In genomic region chr9:17288790-17289596, GRCm38 (mm10) we compare ENCODE assay signal across 16 mouse cellular contexts.
DNase-seq lines count a peak whose midpoint lies in the region; ATAC-seq and TF ChIP-seq lines count a peak whose summit lies in the region.
"Had no signal": no experiment of that assay in that cellular context is flagged by ENCODE, and none has a peak within 500 bp of the region (broad histone marks: within the 10 kb centered on the region; RNA-seq: fewer than 3 reads in every experiment).

No protein-coding gene starts in this region.

- no peak overlapping the region for H3K27ac ChIP-seq in MEL (ENCODE audit: control insufficient read depth, low read depth, low read length)
- no peak overlapping the region for H3K27ac ChIP-seq in embryonic facial prominence, embryonic 14.5 days (replicated peaks; ENCODE audit: low read depth, low read length)
- H3K27ac ChIP-seq: hindbrain, embryonic 13.5 days; midbrain, embryonic 13.5 days had no signal

- whole genome bisulfite sequencing in embryonic facial prominence, embryonic 14.5 days: 25% methylated on average over 6 of the region's 6 CpGs

- ATAC-seq in embryonic facial prominence, embryonic 14.5 days (ENCODE audit: low read depth): 0 out of 2 replicates have a peak, but pooled peaks have one; percentile 26
- no peak for ATAC-seq in activated CD4-positive, CD25-positive, alpha-beta regulatory T cell, adult 4 months
- ATAC-seq: midbrain, embryonic 13.5 days; Patski had no signal

- H3K4me3 ChIP-seq in MEL (ENCODE audit: control insufficient read depth in 1 of 2, insufficient read depth in 1 of 2, low read depth in 2 of 2, low read length in 2 of 2): no peak overlapping the region
- no peak overlapping the region for H3K4me3 ChIP-seq in embryonic facial prominence, embryonic 14.5 days (ENCODE audit: low read depth, low read length)
- H3K4me3 ChIP-seq: hindbrain, embryonic 13.5 days; midbrain, embryonic 13.5 days had no signal

- no peaks in the 10 kb centered on the region for H3K4me1 ChIP-seq in MEL (ENCODE audit: control insufficient read depth in 1 of 2, insufficient read depth in 2 of 2, low read length in 2 of 2)
- no peaks in the 10 kb centered on the region for H3K4me1 ChIP-seq in embryonic facial prominence, embryonic 14.5 days (ENCODE audit: control insufficient read depth, insufficient read depth, low read length)
- H3K4me1 ChIP-seq: hindbrain, embryonic 13.5 days; midbrain, embryonic 13.5 days had no signal

- no peaks in the 10 kb centered on the region for H3K9me3 ChIP-seq in MEL (replicated peaks; ENCODE audit: insufficient read depth, low read length)
- no peaks in the 10 kb centered on the region for H3K9me3 ChIP-seq in embryonic facial prominence, embryonic 14.5 days (ENCODE audit: control insufficient read depth, low read length)
- H3K9me3 ChIP-seq: hindbrain, embryonic 13.5 days; midbrain, embryonic 13.5 days had no signal

- H3K79me2 ChIP-seq in MEL (ENCODE audit: control insufficient read depth, insufficient read depth, low read length, poor library complexity): no peaks in the 10 kb centered on the region

- H3K4me2 ChIP-seq in embryonic facial prominence, embryonic 14.5 days (ENCODE audit: low read depth, low read length): no peak overlapping the region
- H3K4me2 ChIP-seq: hindbrain, embryonic 13.5 days; midbrain, embryonic 13.5 days had no signal

- TF ChIP-seq EP300 in MEL (IDR thresholded peaks at IDR 0.05; ENCODE audit: low read depth in 1 of 2, low read length in 2 of 2): no peak

- no peak for TF ChIP-seq POLR2A in MEL (IDR thresholded peaks at IDR 0.05; ENCODE audit: control insufficient read depth in 1 of 2, insufficient read depth in 1 of 2, low read depth in 1 of 2, low read length in 2 of 2, poor library complexity in 1 of 2)

- no peaks in the 10 kb centered on the region for H3K36me3 ChIP-seq in MEL (ENCODE audit: control insufficient read depth in 1 of 2, insufficient read depth in 2 of 2, low read length in 2 of 2)
- no peaks in the 10 kb centered on the region for H3K36me3 ChIP-seq in embryonic facial prominence, embryonic 14.5 days (ENCODE audit: control insufficient read depth, insufficient read depth, low read length)
- H3K36me3 ChIP-seq: hindbrain, embryonic 13.5 days; midbrain, embryonic 13.5 days had no signal

- intact Hi-C loops in heart, postnatal 25 days (cut with DNase I): no loop called here

- DNase-seq in heart, adult 8-10 months (ENCODE audit: low spot score): peak; percentile 6
- DNase-seq in heart, postnatal 25 days (ENCODE audit: low spot score): no peak
- DNase-seq in kidney, postnatal 4 days: peak; percentile 9 to 27
- no peak for DNase-seq in kidney, adult 18-20 months
- DNase-seq in MEL (ENCODE audit: low read depth, low spot score): peak; percentile 30
- peak; percentile 51 for DNase-seq in embryonic facial prominence, embryonic 14.5 days (ENCODE audit: low spot score)
- DNase-seq in adrenal gland, postnatal 10 days: no peak
- DNase-seq: cerebellum, postnatal 25 days; lung, postnatal 14 days; right cerebral cortex, postnatal 14 days; thymus, adult 2 months had no signal

- H3K9ac ChIP-seq in MEL (ENCODE audit: control insufficient read depth, low read depth, low read length, poor library complexity, severe bottlenecking): no peak overlapping the region
- no peak overlapping the region for H3K9ac ChIP-seq in embryonic facial prominence, embryonic 14.5 days (ENCODE audit: low read depth, low read length)
- H3K9ac ChIP-seq: hindbrain, embryonic 13.5 days; midbrain, embryonic 13.5 days had no signal

- no peaks in the 10 kb centered on the region for H3K27me3 ChIP-seq in MEL (ENCODE audit: control insufficient read depth in 1 of 2, insufficient read depth in 2 of 2, low read length in 2 of 2)
- no peaks in the 10 kb centered on the region for H3K27me3 ChIP-seq in embryonic facial prominence, embryonic 14.5 days (replicated peaks; ENCODE audit: control insufficient read depth, insufficient read depth, low read length)
- H3K27me3 ChIP-seq: CH12.LX; hindbrain, embryonic 13.5 days; midbrain, embryonic 13.5 days; Patski had no signal

- no peak for TF ChIP-seq CTCF in MEL (IDR thresholded peaks at IDR 0.05 in 2 of 3, conservative IDR thresholded peaks at IDR 0.05 in 1 of 3; ENCODE audit: control insufficient read depth in 1 of 3, insufficient read depth in 1 of 3, low read depth in 2 of 3, low read length in 3 of 3, poor library complexity in 1 of 3, severe bottlenecking in 1 of 3)

- TF ChIP-seq RAD21 in MEL (IDR thresholded peaks at IDR 0.05; ENCODE audit: low read depth, low read length): no peak

TF ChIP-seq in MEL, 35 proteins besides CTCF, POLR2A, EP300 and RAD21:
- TF ChIP-seq USF2 (IDR thresholded peaks at IDR 0.05; ENCODE audit: borderline replicate concordance in 1 of 2, insufficient read depth in 1 of 2, low read depth in 1 of 2, low read length in 2 of 2): no peak
- TF ChIP-seq MYC (IDR thresholded peaks at IDR 0.05; ENCODE audit: low read depth, low read length): no peak
- TF ChIP-seq USF1 (IDR thresholded peaks at IDR 0.05; ENCODE audit: low read depth, low read length): no peak
- no peak for TF ChIP-seq SMC3 (IDR thresholded peaks at IDR 0.05; ENCODE audit: low read depth, low read length)
- no peak for TF ChIP-seq GATA1 (IDR thresholded peaks at IDR 0.05; ENCODE audit: low read depth, low read length)
- no peak for TF ChIP-seq CHD1 (IDR thresholded peaks at IDR 0.05; ENCODE audit: low read depth, low read length)
- no peak for TF ChIP-seq TBP (IDR thresholded peaks at IDR 0.05; ENCODE audit: low read depth, low read length)
- no peak for TF ChIP-seq MYB (IDR thresholded peaks at IDR 0.05; ENCODE audit: low read depth, low read length)
TF ChIP-seq in MEL: peak in this region for 0.

Comparison
In these comparisons a context has a peak if more than half of its experiments do, and no peak if none do; other contexts are left out.
1. DNase-seq: peak in heart, adult 8-10 months (single experiment), kidney, postnatal 4 days (2 of 2), MEL (single experiment) and embryonic facial prominence, embryonic 14.5 days (single experiment); none in heart, postnatal 25 days (single experiment), kidney, adult 18-20 months (single experiment) and adrenal gland, postnatal 10 days (single experiment).